Mouse (Mus musculus) embryonic stem cell, embryonic (primary cell): Measurements from ENCODE around the gene Grm1.

Experiments
- CTCF ChIA-PET, 4 experiments: fragments of 300-600 bp in 2 of 4; fragments of 350-600 bp in 2 of 4; sonication (Branson Sonifier 250); formaldehyde crosslinking; loops; one replicate each; lab custom pipeline; 2022; ENCODE audit warnings: inconsistent platforms in 2 of 4; lab: Charles Lee
- POLR2A ChIA-PET, 4 experiments: fragments of 300-600 bp in 2 of 4; fragments of 350-600 bp in 2 of 4; sonication (Branson Sonifier 250); formaldehyde crosslinking; loops; one replicate each; lab custom pipeline; 2022; ENCODE audit warnings: antibody characterized with exemption in 4 of 4, inconsistent platforms in 1 of 4; lab: Charles Lee

The Grm1 gene

GRCm38 (mm10) chr10:10656621-10657020 lies 425.5 kb downstream of the Grm1 start:
- ChIA-PET CTCF (no interaction called here), POLR2A (no interaction called here)

GRCm38 (mm10) chr10:10655991-10656390 lies 426.2 kb downstream of the Grm1 start:
- ChIA-PET POLR2A (no interaction called here), CTCF (no interaction called here)
